Mouse (Mus musculus): ENCODE measurements around the gene Cldn6.

DNA sequence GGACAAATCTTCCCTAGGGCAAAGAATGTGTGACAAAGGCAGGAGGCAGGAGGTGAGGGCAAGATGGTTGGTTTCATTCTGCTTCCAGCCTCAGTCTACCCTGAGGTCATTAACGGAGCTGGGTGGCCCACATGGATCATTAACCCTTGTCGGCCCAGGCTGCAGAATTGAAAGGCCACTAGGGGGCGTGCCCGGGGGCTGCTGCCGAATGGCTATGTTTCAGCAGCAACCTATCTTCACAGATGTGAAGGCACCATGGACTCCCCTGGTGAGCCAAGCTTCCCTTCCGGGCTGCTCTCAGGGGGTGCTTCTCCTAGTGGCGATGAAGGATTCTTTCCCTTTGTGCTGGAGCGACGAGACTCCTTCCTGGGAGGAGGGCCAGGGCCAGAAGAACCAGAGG is 17.5 kb upstream of the Cldn6 start:
- TF ChIP-seq CTCF (IDR thresholded peaks at IDR 0.05; ENCODE audit: low read depth, low read length) (peak; percentile 75), POLR2A (IDR thresholded peaks at IDR 0.05; ENCODE audit: borderline replicate concordance, low read depth, low read length) (no peak)

Measured in bone marrow macrophage, adult 2 months (primary cell).